Mouse (Mus musculus): ENCODE measurements at regions not wholly inside any gene's neighbourhood (a gene's known extent, or its start where the extent isn't known, plus 50 kb on each side); places are given as distances from the start of the nearest gene placed in this dataset.

DNA sequence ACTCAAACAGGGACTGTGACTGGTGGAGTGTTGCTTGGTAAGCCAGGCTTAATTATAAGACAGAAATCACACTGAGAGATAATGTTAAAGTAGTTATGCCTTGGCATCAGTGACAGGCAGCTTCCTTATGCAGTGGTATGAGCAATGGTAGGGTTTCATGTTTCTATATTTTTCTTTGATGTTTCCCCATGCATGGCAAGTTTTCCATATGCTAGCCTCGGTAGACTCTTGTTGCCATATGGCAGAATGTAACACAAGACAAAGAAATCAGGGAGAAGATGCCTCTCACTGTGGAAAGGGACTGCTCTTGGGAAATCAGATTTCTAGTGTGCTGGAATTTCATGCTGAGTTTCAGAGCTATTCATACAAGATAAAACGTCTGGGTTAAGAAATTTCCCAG is 169.0 kb upstream of the Mettl25 start:
- no peak for TF ChIP-seq CTCF (IDR thresholded peaks at IDR 0.05; ENCODE audit: borderline replicate concordance, extremely low read depth, insufficient read depth, insufficient read length)
- TF ChIP-seq POLR2A (IDR thresholded peaks at IDR 0.05; ENCODE audit: borderline replicate concordance, extremely low read depth, insufficient read depth, insufficient read length, poor library complexity, severe bottlenecking): no peak
